Mouse (Mus musculus) embryo, embryonic 11 days (tissue): Measurements from ENCODE around the gene Ppp3cb.

Experiments used
- DNase-seq: peaks from one replicate; pipeline ENCODE4 v3.0.0-alpha.2; 2015

Ppp3cb gene

DNA sequence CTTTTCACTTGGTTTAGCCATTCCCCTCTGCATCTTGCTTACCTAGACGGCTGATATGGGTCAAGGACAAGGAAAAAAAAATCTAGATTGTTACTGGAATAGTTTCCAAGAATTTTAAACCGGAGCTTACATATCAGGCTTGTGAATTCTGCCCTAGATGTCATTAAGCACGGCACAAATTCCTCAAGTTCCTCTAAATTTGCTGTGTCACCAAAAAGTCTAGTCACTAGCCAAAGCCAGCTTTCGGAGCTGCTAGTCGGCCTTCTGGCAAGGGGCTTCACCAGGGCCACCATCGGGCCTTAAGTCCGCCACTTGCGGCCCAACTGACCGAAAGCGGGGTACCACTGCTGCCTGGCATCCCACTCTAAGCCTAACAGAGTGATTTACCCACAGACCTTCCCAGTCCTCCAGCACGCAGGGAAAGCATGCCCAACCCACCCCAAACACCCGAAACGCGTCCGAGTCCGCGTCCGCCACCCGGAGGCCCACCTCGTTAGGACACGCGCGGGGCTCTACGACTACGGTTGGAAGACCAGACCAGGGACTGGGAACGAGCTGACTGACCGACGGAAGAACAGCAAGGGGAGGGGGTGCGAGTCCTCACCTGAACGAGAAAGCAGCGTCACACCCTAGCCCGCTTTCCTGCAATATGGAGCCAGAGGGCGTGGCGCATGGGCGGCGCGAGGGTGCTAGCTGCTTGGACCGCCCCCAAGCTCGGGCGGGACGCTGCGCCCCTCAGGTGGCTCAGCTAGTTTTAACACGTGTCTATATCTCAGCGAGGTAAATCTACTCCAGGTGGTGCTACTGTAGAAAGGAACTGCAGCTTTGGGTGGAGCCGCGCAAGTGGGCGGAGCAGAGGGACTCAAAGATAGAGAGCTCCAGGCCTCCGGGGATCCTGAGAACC, 66.8 kb downstream of the Ppp3cb start, which contains the start of gene Anxa7:
Gene Anxa7 (minus strand): TSS at position 843 of the 904 bp plus-strand sequence.
- DNase-seq: peak; percentile 87

DNA sequence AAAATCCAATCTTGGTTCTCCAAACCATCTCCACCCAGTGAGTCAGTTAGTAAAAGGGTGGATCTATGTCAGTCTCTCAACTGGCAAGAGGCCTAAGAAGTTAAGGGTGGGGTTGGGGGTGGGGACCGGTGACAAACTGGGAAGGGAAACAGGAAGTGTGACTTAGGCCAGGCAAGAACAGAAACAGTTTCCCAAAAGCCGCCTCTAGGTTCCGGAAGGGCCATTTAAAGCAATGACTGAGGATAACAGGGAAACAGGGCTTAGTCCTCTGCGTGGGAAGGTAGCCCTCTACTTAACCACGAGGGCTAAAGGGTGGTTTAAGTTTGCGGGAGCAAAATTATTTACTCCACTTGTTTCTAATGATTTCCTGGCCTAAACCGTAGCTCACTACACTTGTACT, 67.6 kb downstream of the Ppp3cb start:
- DNase-seq: peak; percentile 18

DNA sequence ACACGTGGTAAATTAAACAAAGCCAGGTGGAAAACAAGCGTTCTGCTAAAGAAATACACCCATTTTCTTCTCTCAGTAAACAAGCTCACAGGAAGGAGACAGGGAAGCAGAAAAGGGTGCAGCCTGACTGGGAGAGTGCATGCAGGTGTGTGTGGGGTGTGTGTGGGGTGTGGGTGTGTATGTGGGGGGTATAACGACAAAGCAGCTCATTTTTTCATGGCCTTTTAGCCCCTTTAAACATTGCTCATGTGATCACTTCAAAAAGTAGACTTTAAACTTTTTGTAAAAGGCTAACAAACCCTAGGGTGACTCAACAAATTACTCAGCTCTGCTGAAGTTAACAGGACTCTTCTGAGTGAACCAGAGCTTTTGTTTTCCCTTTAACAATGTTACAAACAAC, 68.0 kb downstream of the Ppp3cb start:
- DNase-seq: no peak

DNA sequence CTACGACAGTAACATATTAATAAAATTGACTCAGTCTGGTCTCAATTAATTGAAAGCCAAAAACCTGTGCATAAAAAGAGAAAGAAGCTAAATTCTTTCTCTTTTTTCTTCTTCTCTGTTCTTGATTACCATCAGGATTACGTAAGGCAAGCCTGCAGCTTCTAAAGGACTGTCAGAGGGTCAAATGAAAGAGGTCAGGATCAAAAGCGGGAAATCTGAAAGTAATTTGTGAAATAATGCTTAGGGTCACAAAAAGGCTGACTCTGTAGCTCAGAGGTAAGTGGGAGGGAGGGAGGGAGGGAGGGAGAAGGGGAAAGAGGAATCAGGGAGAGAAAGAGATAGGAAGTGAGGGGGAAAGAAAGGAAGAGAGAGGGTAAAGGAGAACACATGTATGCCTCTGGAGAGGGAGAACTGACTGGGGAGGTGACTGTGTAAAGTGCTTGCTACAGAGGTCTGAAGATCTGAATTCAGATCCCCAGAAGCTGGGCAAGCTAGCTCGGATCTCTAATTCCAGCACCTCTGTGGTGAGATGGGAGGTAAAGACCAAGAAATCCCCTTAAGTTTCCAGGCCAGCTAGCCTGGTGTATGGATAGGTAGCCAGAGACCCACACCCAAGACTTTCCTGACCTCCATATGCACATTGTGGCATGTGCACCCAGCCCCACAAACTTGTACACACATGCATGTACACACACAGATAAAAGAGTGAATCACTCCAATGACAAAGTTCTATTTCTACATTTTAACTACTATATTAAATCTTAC, 68.9 kb downstream of the Ppp3cb start:
- peak; percentile 61 for DNase-seq

DNA sequence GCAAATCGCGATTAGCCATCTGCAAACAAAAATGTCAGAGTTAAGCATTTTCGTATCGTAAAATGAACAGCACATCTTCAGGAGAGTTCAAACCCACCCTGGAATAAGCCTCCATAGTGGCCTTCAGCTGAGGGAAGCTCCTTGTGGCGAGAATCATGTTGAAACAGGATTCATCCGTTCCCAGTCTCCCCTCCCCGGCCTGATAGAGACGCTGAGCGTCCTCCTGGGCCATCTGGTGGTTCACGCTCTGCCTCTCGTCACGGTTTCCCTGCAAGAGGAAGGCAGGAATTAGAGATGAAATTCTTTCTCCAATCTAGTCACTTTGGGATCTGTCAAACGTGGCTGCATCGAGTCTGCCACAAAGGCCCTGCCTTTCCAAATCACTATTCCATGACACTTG, 86.2 kb downstream of the Ppp3cb start:
- DNase-seq: no peak

DNA sequence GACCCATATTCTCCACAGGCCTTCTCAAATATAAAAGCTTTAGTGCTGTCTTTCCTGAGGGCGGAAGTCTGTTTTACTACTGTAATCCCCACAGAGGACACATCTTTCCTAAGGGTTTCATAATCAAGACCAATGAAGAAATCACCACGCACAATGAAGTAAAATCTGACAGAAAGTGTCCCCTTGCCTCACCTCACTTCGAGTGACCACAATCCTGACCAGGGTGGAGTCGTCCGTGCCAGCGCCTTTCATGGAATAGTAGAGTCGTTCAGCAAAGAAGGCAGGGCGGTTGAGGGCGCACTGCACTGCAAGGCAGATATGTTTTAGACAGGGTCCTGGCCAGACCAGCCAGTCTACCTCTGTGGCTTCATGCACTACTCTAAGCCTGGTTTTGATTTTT, 88.0 kb downstream of the Ppp3cb start:
- no peak for DNase-seq

DNA sequence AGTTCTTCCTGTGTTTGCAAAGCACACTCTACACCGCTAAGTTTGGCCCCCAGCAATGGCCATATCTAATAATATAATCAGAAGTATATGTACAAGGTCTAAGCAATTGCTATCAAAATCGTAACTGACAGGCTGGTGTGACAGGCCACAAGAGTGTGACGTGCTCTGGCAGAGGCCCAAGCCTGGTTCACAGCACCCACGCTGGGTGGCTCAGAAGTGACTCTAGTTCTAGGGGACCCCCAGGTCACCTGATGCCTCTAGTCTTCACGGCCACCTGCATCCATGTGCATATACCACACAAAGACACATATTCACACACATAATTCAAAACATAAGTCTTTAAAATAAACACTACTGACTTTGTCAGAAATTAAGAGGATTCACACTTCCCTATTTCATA, 93.4 kb downstream of the Ppp3cb start:
- DNase-seq: no peak

DNA sequence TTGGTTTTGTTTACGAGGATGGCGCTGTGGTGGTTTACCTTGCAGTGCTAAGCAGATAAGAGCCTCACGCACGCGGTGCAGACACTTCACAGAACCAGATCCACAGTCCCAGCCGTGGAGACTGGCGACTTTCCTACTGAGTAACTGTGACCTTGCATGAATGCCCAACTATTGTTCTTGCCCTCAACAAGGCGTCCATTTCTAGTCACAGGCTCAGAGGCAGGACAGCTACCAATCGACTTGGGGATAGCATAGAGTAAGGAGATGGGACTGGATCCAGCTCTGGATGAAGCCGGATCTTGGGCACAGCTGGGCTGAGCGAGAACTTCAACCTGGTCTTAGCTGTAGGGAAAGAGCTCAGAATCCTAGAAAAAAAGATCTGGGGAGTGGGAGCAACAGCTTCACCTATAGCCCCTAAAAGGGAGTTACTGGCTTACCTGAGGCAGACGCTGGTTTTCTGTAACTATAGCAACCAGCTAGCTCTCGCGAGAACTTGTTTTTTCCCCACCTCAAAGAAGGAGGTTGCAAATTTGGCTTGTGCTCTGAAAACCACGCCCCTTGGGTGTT, 94.5 kb downstream of the Ppp3cb start, which contains the start of gene Cfap70:
Gene Cfap70 (minus strand): TSS at position 462 of the 567 bp plus-strand sequence.
- peak; percentile 85 for DNase-seq

DNA sequence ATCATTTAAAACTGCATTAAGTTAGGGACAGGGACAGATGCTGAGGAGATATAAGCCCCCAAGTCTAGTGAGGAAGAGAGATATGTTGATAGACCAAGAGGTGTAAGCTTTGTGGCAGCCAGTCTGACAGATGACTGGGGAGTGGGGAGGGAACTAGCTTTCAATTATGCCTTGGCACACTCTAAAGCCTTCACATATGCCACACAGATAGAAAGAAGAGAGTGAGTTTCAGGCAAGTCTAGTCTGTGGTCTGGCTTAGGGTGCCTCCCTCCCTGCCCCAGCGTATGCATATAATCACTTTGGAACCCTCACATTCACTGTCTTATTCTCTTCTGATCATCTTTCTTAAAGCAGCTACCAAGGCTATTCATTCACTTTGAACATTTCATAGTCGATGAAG, 95.1 kb downstream of the Ppp3cb start:
- no peak for DNase-seq
